Mouse (Mus musculus) cerebellum, adult 2 months (tissue): ENCODE results near the gene Zfp457. TPM values are rescaled to one million over a fixed set of nuclear protein-coding genes. Genes with fewer than 3 reads are reported as not detected.
"Not testable (repeated sequence)": the region's sequence is repeated elsewhere in the genome, so short reads cannot be mapped to it uniquely, and the experiment has no call there.

ENCODE experiments used
- DNase-seq, 2 experiments: peaks; one replicate each; pipeline ENCODE4 v3.0.0; 2021
- H3K27ac ChIP-seq: fragments of 200-500 bp; 2 replicates; pipeline ENCODE4 v1.5.1; 2012; ENCODE audit warnings: low read length, control low read depth, inconsistent platforms; ENCODE audit not compliant: insufficient read depth
- H3K27me3 ChIP-seq: fragments of 200-500 bp; 2 replicates; pipeline ENCODE4 v1.6.1; 2012; ENCODE audit warnings: inconsistent platforms, mild to moderate bottlenecking, low read length, moderate library complexity; ENCODE audit not compliant: control insufficient read depth, insufficient read depth
- H3K4me1 ChIP-seq: fragments of 200-500 bp; 2 replicates; pipeline ENCODE4 v1.6.1; 2011; ENCODE audit warnings: low read length; ENCODE audit not compliant: control insufficient read depth, insufficient read depth
- H3K4me3 ChIP-seq: fragments of 200-500 bp; replicated peaks from 2 replicates; pipeline ENCODE3; 2011; ENCODE audit warnings: mild to moderate bottlenecking, low read depth, low read length, control low read depth; ENCODE audit not compliant: insufficient read depth
- CTCF ChIP-seq: fragments of 200-500 bp; IDR thresholded peaks from 2 replicates; pipeline ENCODE4 v1.5.1; 2011; ENCODE audit warnings: low read depth, mild to moderate bottlenecking, control low read depth, low read length, moderate library complexity, borderline replicate concordance; ENCODE audit not compliant: insufficient read depth
- POLR2A ChIP-seq: fragments of 200-500 bp; IDR thresholded peaks from 2 replicates; pipeline ENCODE4 v1.6.1; 2011; ENCODE audit warnings: low read length, control low read depth, borderline replicate concordance; ENCODE audit not compliant: insufficient read depth
- WGBS: fragments of 180-500 bp; shearing (Covaris S2); methylation state at CpG from one replicate; pipeline ENCODE4 v1.1.7; 2018; 5-methylcytosine and 5-hydroxymethylcytosine counted together
- polyA plus RNA-seq: library from polyadenylated mRNA; depleted of rRNA; stranded (reverse); fragments of >200 nt; gene quantifications from 2 replicates; pipeline ENCODE4 v1.2.3, GENCODE M21; 2012; rRNA removed

The Zfp457 gene
- 2.9 and 3.4 TPM in 2 replicates for polyA plus RNA-seq

DNA sequence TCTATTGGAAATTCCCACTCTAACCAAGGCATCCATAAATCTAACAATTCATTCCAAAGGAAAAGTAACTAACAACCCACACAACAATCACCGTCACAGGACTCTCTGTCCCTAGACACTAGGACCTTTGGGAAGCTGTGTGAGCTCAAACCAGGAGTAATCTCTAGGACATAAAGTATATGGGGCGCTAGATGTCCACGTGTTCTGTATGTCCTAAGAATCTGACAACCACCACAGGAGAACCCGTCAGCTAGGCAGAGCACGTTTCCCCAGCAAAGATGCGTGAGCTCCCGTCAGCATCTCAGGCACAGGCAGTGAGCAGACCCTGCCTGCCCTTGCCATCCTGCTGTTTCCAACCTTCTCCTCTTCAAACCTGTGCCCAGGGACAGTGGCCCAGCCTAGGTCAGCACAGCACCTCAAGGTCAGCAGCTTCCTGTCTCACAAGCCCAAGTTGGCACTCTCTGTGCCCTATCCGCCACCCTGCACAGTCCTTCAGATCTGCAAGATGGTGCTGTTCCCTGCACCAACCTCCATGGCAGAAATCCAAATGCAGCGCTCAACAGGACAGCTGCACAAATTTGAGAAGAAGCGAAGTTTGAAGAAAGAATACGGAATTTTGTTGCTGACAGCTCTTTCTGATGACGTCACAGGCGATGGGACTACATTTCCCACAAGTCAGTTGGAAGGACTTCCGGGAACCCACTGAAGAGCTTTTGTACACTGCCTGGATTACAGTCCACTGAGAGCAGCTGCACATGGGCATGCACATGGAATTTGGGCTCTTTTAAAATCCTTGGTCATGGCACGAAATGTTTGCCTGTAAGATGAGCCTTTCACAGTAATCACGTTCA is at the start of gene Zfp457:
Zfp457 (minus strand) TSS at position 664 of the 851 bp plus-strand sequence.
- 4% methylated on average over 16 of the region's 16 CpGs for WGBS
- peak; percentile 92 for DNase-seq
- peak within 1 kb of the TSS; percentile 57 for H3K27ac ChIP-seq
- H3K4me3 ChIP-seq, result peak within 1 kb of the TSS; percentile 94
- TF ChIP-seq CTCF (no peak), POLR2A (peak; percentile 77; the same call in 1 of the 2 replicates)
- H3K4me1 ChIP-seq, result no peaks in the 10 kb centered on the region
- no peaks in the 10 kb centered on the region for H3K27me3 ChIP-seq

DNA sequence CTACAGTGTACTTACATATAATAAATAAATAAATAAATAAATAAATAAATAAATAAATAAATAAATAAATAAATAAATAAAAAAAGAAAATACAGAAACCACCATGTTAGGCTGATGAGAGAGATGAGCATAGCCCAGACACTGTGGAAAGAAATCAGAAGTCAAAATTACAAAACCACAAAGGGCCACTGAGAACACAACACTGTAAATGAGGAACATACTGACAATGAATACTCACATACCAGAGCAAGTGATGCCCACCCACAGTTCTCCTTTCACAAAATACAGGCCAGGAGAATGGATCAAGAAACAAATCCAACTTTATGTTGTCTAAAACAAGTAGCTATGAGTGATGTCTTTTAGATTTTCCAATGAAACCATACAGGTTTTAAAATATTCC is 45.6 kb upstream of the Zfp457 start:
- TF ChIP-seq POLR2A, result no peak
- TF ChIP-seq CTCF, result no peak
- DNase-seq, result no peak
- no peak overlapping the region for H3K27ac ChIP-seq
- H3K4me1 ChIP-seq, result no peaks in the 10 kb centered on the region
- H3K27me3 ChIP-seq, result no peaks in the 10 kb centered on the region
- no peak overlapping the region for H3K4me3 ChIP-seq

DNA sequence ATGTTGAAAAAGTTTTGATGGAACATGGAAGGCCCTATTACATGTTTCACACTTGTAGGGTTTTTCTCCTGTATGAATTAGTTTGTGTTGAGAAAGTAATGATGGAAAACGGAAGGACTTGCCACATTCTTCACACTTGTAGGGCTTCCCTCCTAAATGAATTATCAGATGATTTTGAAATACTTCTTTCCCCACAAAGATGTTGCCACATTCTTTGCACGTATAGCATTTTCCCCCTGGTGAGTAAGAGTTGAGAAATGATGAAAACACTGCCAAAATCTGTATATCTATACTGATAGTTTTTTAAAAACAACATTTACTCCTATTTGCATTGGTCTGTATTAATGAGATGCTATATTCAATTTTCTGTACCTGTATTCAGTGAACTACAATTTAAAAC is 37.1 kb upstream of the Zfp457 start:
- TF ChIP-seq POLR2A (no peak), CTCF (no peak)
- H3K4me1 ChIP-seq, result no peaks in the 10 kb centered on the region
- no peak overlapping the region for H3K4me3 ChIP-seq
- H3K27ac ChIP-seq, result no peak overlapping the region
- 90% methylated on average over 2 of the region's 2 CpGs for WGBS
- no peaks in the 10 kb centered on the region for H3K27me3 ChIP-seq
- DNase-seq, result no peak

DNA sequence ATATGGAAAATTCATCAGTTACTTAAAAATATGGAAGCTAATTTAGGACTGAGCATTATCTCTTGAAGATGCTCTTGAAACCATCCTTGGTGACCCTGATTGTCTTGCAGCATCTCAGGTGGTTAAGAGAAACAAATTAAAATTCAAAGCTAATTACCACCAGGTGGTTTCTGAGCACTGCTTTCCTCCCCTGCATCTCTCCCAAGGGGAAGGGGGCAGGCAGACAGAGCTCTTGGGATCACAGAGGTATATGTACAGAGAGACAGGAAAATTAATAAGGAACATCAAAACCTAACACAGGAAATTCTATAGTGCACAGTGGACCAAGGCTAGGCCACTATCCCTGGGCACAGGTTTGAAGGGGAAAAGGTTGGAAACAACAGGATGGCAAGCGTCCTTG is 26.6 kb upstream of the Zfp457 start:
- WGBS, result 68% methylated on average over 1 of the region's 1 CpGs
- Histone ChIP-seq H3K27ac (no peak overlapping the region), H3K4me3 (peak overlapping the region; percentile 78), H3K27me3 (no peaks in the 10 kb centered on the region), H3K4me1 (no peaks in the 10 kb centered on the region)
- DNase-seq, result peak in 1 of 2 experiments; percentile 5
- TF ChIP-seq POLR2A, result no peak
- no peak for TF ChIP-seq CTCF

DNA sequence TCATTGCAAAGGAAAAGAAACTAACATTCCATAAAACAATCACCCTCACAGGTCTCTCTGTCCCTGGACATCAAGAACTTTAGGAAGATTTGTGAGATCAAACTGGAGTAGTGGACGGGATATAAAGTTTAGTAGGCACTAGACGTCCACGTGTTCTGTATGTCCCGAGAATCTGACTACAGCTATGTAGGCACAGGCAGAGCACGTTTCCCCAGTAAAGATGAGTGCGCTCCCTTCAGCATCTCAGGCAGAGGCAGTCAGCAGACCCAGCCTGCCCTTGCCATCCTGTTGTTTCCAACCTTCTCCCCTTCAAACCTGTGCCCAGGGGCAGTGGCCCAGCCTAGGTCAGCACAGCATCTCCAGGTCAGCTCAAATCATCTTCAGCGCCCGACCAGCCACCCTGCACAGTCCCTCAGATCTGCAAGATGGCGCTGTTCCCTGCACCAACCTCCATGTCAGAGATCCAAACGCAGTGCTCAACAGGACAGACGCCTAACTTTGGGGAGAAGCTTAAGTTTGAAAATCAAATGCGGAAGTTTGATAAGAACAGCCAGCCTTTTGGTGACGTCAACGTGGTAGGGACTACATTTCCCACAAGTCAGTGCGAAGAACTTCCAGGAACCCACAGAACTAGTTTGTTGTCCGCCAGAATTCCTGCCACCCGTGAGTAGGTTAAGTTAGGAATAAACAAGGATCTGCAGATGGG is 25.9 kb upstream of the Zfp457 start, which contains the start of gene Zfp595:
Zfp595 (minus strand) TSS at position 552 of the 706 bp plus-strand sequence.
- H3K4me1 ChIP-seq, result no peaks in the 10 kb centered on the region
- 7% methylated on average over 17 of the region's 17 CpGs for WGBS
- peak; percentile 82 to 85 for DNase-seq
- H3K4me3 ChIP-seq, result peak within 1 kb of the TSS; percentile 78
- H3K27me3 ChIP-seq, result no peaks in the 10 kb centered on the region
- TF ChIP-seq CTCF (peak; percentile 58), POLR2A (0 out of 2 replicates have a peak, but pooled peaks have one; percentile 39)
- peak within 1 kb of the TSS; percentile 42; the same call in 1 of the 2 replicates for H3K27ac ChIP-seq

DNA sequence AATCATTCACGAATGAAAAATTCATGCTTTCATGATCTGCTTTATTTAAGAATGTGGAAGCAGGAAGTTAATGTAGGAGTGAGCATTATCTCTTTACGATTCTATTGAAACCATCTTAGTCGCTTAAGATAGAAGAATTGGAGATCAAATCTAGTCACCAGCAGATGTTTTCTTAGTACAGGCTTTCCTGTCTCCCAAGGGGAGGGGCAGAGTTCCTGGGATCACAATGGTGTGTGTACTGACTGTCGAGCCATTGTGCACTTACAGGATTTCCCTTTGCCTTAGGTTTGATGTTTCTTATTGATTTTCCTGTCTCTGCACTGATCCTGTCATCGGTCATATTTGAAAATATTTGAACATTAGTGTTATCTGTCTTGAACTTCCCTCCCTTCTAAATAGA is 433 bp upstream of the Zfp457 start:
- Histone ChIP-seq H3K4me1 (no peaks in the 10 kb centered on the region), H3K4me3 (no peak overlapping the region), H3K27ac (no peak overlapping the region), H3K27me3 (no peaks in the 10 kb centered on the region)
- no peak for DNase-seq
- 24% methylated on average over 5 of the region's 5 CpGs for WGBS
- TF ChIP-seq CTCF (no peak), POLR2A (no peak)

DNA sequence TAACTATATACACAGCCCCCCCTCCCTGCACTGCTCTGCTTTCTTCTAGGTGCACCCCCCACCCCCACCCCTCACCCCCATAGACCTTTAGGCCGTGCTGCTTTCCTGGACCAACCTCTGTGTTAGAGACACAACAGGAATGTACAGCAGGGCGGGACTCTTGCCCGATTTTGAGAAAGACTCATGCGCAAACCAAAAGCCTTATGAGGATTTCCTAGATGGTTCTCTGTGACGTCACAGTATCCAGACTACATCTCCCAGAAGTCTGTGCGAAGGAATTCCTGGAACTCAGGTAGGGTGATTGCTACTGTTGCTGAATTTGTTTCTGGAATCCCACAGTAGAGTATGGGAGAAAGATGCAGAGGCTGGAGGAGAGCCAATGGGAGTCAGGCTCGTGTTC is 28.0 kb downstream of the Zfp457 start, which contains the start of gene Zfp458:
Zfp458 (minus strand) TSS at position 153 of the 400 bp plus-strand sequence.
- 41% methylated on average over 7 of the region's 7 CpGs for WGBS
- Histone ChIP-seq H3K4me3 (no peak within 1 kb of the TSS), H3K27ac (no peak within 1 kb of the TSS), H3K4me1 (no peaks in the 10 kb centered on the region), H3K27me3 (no peaks in the 10 kb centered on the region)
- DNase-seq, result peak in 1 of 2 experiments; percentile 13
- TF ChIP-seq POLR2A (no peak), CTCF (no peak)

DNA sequence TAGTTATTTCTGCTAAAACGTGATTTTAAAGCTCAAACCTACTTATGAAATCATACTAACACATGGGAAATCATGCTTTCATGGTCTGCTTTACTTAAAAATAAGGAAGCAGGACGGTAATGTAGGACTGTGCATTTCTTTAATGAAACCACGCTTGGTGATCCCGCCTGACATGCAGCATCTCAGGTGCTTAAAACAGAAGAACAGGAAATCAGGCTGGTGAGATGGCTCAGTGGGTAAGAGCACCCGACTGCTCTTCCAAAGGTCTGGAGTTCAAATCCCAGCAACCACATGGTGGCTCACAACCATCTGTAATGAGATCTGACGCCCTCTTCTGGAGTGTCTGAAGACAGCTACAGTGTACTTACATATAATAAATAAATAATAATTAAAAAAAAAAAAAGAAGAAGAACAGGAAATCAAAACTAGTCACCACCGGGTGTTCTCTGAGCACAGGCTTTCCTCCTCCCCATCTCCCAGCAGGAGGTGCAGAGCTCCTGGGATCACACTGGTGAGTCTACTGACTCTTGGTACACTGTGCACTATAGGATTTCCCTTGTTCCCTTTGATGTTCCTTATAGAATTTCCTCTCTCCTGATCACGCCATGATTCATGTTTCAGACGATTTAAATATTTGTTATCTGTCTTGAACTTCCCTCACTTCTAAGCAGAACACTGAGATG is 36.8 kb downstream of the Zfp457 start:
- H3K4me1 ChIP-seq, H3K27me3 ChIP-seq: not testable (repeated sequence)
- peak in 1 of 2 experiments; percentile 4 for DNase-seq
- Histone ChIP-seq H3K27ac (0 out of 2 replicates have a peak overlapping the region, but pooled peaks have one; percentile 17), H3K4me3 (peak overlapping the region; percentile 91)
- WGBS, result 45% methylated on average over 8 of the region's 9 CpGs
